Mouse (Mus musculus): Measurements from ENCODE around the gene Zbtb40.

The Zbtb40 gene

GRCm38 (mm10) chr4:137048550-137049032 is at the start of gene Zbtb40:
TSS of gene Zbtb40 (minus strand) at chr4:137048801.
- DNase-seq: peak; percentile 90

GRCm38 (mm10) chr4:137097984-137098327 is 49.4 kb upstream of the Zbtb40 start:
- DNase-seq: no peak

- DNase-seq: no peak
Observed at GRCm38 (mm10) chr4:137097246-137097983, 48.8 kb upstream of the Zbtb40 start.

GRCm38 (mm10) chr4:137096353-137096752 is 47.8 kb upstream of the Zbtb40 start:
- no peak for DNase-seq

GRCm38 (mm10) chr4:137085083-137085810 is 36.6 kb upstream of the Zbtb40 start:
- DNase-seq: no peak

GRCm38 (mm10) chr4:137082866-137083265 is 34.3 kb upstream of the Zbtb40 start:
- DNase-seq: no peak

GRCm38 (mm10) chr4:137081401-137081800 is 32.8 kb upstream of the Zbtb40 start:
- no peak for DNase-seq

GRCm38 (mm10) chr4:137077216-137077615 is 28.6 kb upstream of the Zbtb40 start:
- no peak for DNase-seq

- no peak for DNase-seq
Observed at GRCm38 (mm10) chr4:137071204-137071603, 22.6 kb upstream of the Zbtb40 start.

GRCm38 (mm10) chr4:137068491-137068890 is 19.9 kb upstream of the Zbtb40 start:
- no peak for DNase-seq

- no peak for DNase-seq
Observed at GRCm38 (mm10) chr4:137065846-137066245, 17.2 kb upstream of the Zbtb40 start.

GRCm38 (mm10) chr4:137054932-137055331 is 6.3 kb upstream of the Zbtb40 start:
- DNase-seq: no peak

GRCm38 (mm10) chr4:137053810-137054209 is 5.2 kb upstream of the Zbtb40 start:
- no peak for DNase-seq

- no peak for DNase-seq
Observed at GRCm38 (mm10) chr4:137047840-137048549, 606 bp downstream of the Zbtb40 start.

GRCm38 (mm10) chr4:137046110-137046509 is 2.5 kb downstream of the Zbtb40 start:
- DNase-seq: no peak

- no peak for DNase-seq
Observed at GRCm38 (mm10) chr4:137044516-137044915, 4.1 kb downstream of the Zbtb40 start.

- no peak for DNase-seq
Observed at GRCm38 (mm10) chr4:137043799-137044198, 4.8 kb downstream of the Zbtb40 start.

- no peak for DNase-seq
Observed at GRCm38 (mm10) chr4:137042039-137042438, 6.6 kb downstream of the Zbtb40 start.

GRCm38 (mm10) chr4:137041161-137041621 is 7.4 kb downstream of the Zbtb40 start:
- DNase-seq: peak; percentile 50

GRCm38 (mm10) chr4:137039441-137039840 is 9.2 kb downstream of the Zbtb40 start:
- DNase-seq: no peak

- DNase-seq: no peak
Observed at GRCm38 (mm10) chr4:137038501-137038900, 10.1 kb downstream of the Zbtb40 start.

GRCm38 (mm10) chr4:137038096-137038495 is 10.5 kb downstream of the Zbtb40 start:
- peak; percentile 65 for DNase-seq

- no peak for DNase-seq
Observed at GRCm38 (mm10) chr4:137033115-137033887, 15.3 kb downstream of the Zbtb40 start.
